Mouse (Mus musculus) heart, embryonic 16.5 days (tissue): ENCODE measurements around the gene Agap1. TPM values are rescaled to one million over a fixed set of nuclear protein-coding genes. Genes with fewer than 3 reads are reported as not detected.

Experiments used
- ATAC-seq: fragments of 200-750 bp; cut with Nextera tagmentation; replicated peaks from 2 replicates; pipeline ENCODE4 v1.8.0; 2017; ENCODE audit warnings: moderate number of reproducible peaks; ENCODE audit not compliant: insufficient read depth, low FRiP score; ENCODE audit errors: extremely low read depth
- H3K27ac ChIP-seq: fragments of 300-500 bp; sonication (generic); 2 replicates; pipeline ENCODE4 v1.5.1; 2014; ENCODE audit warnings: mild to moderate bottlenecking, low read length, control low read depth, moderate library complexity
- H3K27me3 ChIP-seq: fragments of 300-500 bp; sonication (generic); 2 replicates; pipeline ENCODE4 v1.6.1; 2014; ENCODE audit warnings: low read length, mixed read lengths; ENCODE audit not compliant: control insufficient read depth, insufficient read depth
- H3K36me3 ChIP-seq: fragments of 300-500 bp; sonication (generic); 2 replicates; pipeline ENCODE4 v1.6.1; 2014; ENCODE audit not compliant: control insufficient read depth, insufficient read depth
- H3K4me1 ChIP-seq: fragments of 300-500 bp; sonication (generic); 2 replicates; pipeline ENCODE4 v1.6.1; 2014; ENCODE audit warnings: low read length, mixed read lengths; ENCODE audit not compliant: control insufficient read depth, insufficient read depth
- H3K4me2 ChIP-seq: fragments of 300-500 bp; sonication (generic); 2 replicates; pipeline ENCODE4 v1.6.1; 2014; ENCODE audit warnings: low read depth, mild to moderate bottlenecking, control low read depth, low read length
- H3K4me3 ChIP-seq: fragments of 300-500 bp; sonication (generic); 2 replicates; pipeline ENCODE4 v1.5.1; 2014; ENCODE audit warnings: mild to moderate bottlenecking, control low read depth, low read length
- H3K9ac ChIP-seq: fragments of 300-500 bp; sonication (generic); 2 replicates; pipeline ENCODE4 v1.6.1; 2014; ENCODE audit warnings: low read length, control low read depth
- H3K9me3 ChIP-seq: fragments of 300-500 bp; sonication (generic); replicated peaks from 2 replicates; pipeline ENCODE4 v1.6.1; 2016; ENCODE audit warnings: low read length; ENCODE audit not compliant: control insufficient read depth
- WGBS: fragments of 180-500 bp; shearing (Covaris S2); extraction: QIAGEN DNeasy Blood & Tissue Kit; methylation state at CpG from one replicate; pipeline ENCODE4 v1.1.7; 2014; 5-methylcytosine and 5-hydroxymethylcytosine counted together
- polyA plus RNA-seq: library from polyadenylated mRNA; unstranded; fragments of >200 nt; fragmentation: Nextera tagmentation; extraction: Ambion mirVana; gene quantifications from 2 replicates; pipeline ENCODE4 v1.2.1, GENCODE M21; 2015

Gene Agap1
- polyA plus RNA-seq, 1 experiment from 2014 or later: 6.2 TPM

DNA sequence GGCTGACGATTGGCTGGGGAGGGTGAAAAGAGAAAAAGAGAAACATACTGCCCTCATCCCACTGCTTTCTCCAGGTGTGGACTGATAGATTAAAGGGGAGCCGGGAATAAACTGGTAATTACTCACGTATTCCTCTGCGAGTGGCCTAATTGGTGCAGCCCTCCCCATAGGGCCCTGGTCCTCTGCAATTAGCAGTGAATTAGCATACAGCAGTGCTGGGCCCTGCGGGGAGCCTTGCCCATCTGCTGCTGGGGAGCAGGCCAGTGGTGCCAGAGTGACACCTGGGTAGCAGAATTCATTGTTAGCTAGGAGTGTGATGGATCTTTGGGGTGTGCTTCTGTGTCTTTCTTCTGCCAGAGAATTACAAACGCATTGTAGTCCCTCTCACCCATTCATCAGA lies 87.9 kb downstream of the Agap1 start:
- Histone ChIP-seq H3K4me1 (peaks cover 4% of the 10 kb centered on the region), H3K27me3 (no peaks in the 10 kb centered on the region), H3K9ac (no peak overlapping the region), H3K27ac (no peak overlapping the region), H3K36me3 (no peaks in the 10 kb centered on the region), H3K4me2 (no peak overlapping the region), H3K9me3 (no peaks in the 10 kb centered on the region), H3K4me3 (no peak overlapping the region)
- no peak for ATAC-seq
- WGBS: 73% methylated on average over 6 of the region's 6 CpGs

DNA sequence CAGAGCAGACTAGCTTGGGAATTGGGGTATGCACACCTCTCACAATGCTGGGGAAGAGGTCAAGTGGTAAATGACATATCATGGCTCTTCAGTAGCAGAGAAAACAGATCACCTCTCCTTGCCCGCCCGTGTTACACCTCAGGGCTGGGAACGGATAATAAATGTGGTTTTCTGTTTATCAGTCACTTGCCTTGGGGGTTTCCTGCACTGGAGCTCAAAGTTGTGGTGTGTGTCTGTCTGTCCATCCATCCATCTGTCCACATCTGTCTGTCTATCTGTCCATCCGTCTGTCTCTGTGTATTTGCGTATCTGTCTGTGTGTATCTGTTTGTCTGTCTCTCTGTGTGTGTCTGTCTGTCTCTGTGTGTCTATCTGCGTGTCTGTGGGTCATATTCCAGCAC lies 88.7 kb downstream of the Agap1 start:
- no peaks in the 10 kb centered on the region for H3K36me3 ChIP-seq
- no peaks in the 10 kb centered on the region for H3K9me3 ChIP-seq
- H3K27me3 ChIP-seq: no peaks in the 10 kb centered on the region
- no peak for ATAC-seq
- no peak overlapping the region for H3K9ac ChIP-seq
- H3K27ac ChIP-seq: no peak overlapping the region
- peaks cover 11% of the 10 kb centered on the region for H3K4me1 ChIP-seq
- H3K4me3 ChIP-seq: no peak overlapping the region
- WGBS: 79% methylated on average over 6 of the region's 6 CpGs
- H3K4me2 ChIP-seq: no peak overlapping the region

DNA sequence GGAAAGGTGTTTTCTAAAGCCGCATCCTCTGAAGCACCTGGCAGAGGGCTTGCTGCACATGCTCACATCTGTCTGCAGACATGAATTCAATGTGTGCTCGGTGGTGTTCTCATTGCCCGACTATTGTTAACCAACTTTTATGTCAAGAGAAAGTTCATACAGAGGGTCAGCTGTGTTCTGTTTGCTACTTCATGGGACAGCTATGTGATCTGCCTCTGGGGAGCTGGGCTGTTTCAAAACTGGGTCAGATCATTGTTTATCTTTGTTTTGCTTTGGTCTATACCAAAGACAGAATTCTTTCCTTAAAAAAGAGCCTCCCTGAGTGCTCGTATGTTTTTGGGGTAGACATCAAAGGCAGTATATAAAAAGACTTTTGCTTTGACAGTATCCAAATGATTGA lies 89.5 kb downstream of the Agap1 start:
- no peak for ATAC-seq
- peaks cover 11% of the 10 kb centered on the region for H3K4me1 ChIP-seq
- H3K27ac ChIP-seq: no peak overlapping the region
- WGBS: 86% methylated on average over 4 of the region's 4 CpGs
- no peak overlapping the region for H3K4me2 ChIP-seq
- H3K27me3 ChIP-seq: no peaks in the 10 kb centered on the region
- H3K36me3 ChIP-seq: no peaks in the 10 kb centered on the region
- H3K9me3 ChIP-seq: no peaks in the 10 kb centered on the region
- no peak overlapping the region for H3K9ac ChIP-seq
- H3K4me3 ChIP-seq: no peak overlapping the region

GRCm38 (mm10) chr1:89545099-89545498 lies 90.5 kb downstream of the Agap1 start:
- no peak overlapping the region for H3K27ac ChIP-seq
- WGBS: 77% methylated on average over 4 of the region's 4 CpGs
- no peaks in the 10 kb centered on the region for H3K9me3 ChIP-seq
- peaks cover 11% of the 10 kb centered on the region for H3K4me1 ChIP-seq
- H3K4me2 ChIP-seq: no peak overlapping the region
- no peak for ATAC-seq
- no peak overlapping the region for H3K4me3 ChIP-seq
- H3K27me3 ChIP-seq: no peaks in the 10 kb centered on the region
- no peaks in the 10 kb centered on the region for H3K36me3 ChIP-seq
- no peak overlapping the region for H3K9ac ChIP-seq

DNA sequence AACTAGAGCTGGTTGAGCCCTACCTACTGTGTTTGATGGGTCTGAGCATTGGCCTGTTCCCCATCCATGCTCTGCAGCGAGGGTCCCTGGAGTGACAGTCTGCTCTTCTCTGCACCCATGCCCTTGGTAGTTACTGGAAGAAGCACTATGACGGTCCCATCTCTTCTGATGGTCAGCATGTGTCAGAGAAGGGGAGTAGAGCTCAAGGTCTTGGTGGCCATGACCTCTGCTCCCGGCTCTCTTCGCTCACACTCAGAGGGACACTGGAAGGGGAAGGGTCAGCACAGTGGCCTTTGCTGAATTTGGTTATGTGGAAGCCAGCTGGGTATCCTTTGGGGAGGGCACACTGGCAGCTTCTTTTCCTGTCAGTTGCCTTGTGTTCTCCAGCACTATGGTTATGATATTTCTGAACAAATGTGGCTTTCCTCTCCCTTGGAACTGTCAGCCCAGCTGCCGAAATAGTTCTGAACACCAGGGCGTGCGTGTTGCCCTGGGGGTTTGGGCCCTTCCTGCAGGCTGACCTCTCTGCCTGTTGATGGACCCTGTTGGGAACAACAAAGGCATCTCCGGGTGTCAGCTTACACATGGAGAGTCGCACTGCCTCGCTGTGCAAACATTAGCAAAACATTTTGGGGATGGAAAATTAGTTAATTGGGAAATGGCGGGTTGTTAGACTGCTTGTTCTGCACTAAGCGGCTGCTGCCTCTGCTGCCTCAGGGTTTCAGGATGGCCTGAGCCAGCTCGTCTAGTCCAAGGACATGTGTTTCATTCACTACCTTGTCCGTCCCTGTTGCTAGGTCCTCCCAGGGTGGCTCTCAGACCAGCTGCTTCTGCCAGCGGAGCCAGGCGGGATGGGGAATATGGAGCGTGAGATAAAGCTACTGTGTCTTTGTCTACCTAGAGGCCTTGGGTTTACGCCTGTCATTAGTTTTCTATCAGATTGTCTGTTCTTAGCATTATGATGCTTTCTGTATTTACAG lies 93.2 kb downstream of the Agap1 start:
- no peak overlapping the region for H3K9ac ChIP-seq
- no peak overlapping the region for H3K4me3 ChIP-seq
- H3K27me3 ChIP-seq: no peaks in the 10 kb centered on the region
- H3K27ac ChIP-seq: no peak overlapping the region
- no peaks in the 10 kb centered on the region for H3K36me3 ChIP-seq
- no peak for ATAC-seq
- 70% methylated on average over 18 of the region's 18 CpGs for WGBS
- H3K4me2 ChIP-seq: no peak overlapping the region
- H3K9me3 ChIP-seq: no peaks in the 10 kb centered on the region
- peaks cover 11% of the 10 kb centered on the region for H3K4me1 ChIP-seq

- H3K9me3 ChIP-seq: no peaks in the 10 kb centered on the region
- 65% methylated on average over 25 of the region's 25 CpGs for WGBS
- no peak overlapping the region for H3K9ac ChIP-seq
- no peak for ATAC-seq
- H3K36me3 ChIP-seq: no peaks in the 10 kb centered on the region
- H3K27me3 ChIP-seq: no peaks in the 10 kb centered on the region
- H3K27ac ChIP-seq: no peak overlapping the region
- no peak overlapping the region for H3K4me3 ChIP-seq
- H3K4me1 ChIP-seq: peaks cover 8% of the 10 kb centered on the region
- no peak overlapping the region for H3K4me2 ChIP-seq
These were observed 95.7 kb downstream of the Agap1 start for GRCm38 (mm10) chr1:89550061-89550869.

GRCm38 (mm10) chr1:89552470-89552869 lies 97.9 kb downstream of the Agap1 start:
- 35% methylated on average over 1 of the region's 1 CpGs for WGBS
- no peak for ATAC-seq
- Histone ChIP-seq H3K4me1 (peaks cover 6% of the 10 kb centered on the region), H3K4me3 (no peak overlapping the region), H3K4me2 (no peak overlapping the region), H3K9ac (no peak overlapping the region), H3K9me3 (no peaks in the 10 kb centered on the region), H3K27me3 (no peaks in the 10 kb centered on the region), H3K27ac (no peak overlapping the region), H3K36me3 (no peaks in the 10 kb centered on the region)

DNA sequence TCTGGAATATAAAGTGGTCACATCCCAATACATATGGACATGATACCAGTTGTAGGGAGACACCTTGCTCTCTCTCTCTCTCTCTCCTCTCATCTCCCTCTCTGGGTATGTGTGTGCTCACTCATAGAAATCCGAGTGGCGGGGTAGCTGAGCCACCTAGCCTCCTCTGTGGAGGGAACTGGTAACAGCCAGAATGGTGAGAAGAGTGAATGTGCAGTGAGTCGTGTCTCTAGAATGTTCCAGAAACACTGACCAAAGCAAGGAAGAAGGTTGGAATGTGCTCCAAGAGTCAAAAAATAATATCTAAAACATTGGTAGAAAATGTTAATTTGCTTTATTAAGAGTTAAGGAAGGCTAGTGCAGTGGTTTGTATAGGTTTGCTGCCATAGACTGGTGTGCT lies 99.2 kb downstream of the Agap1 start:
- Histone ChIP-seq H3K4me2 (no peak overlapping the region), H3K36me3 (no peaks in the 10 kb centered on the region), H3K4me3 (no peak overlapping the region), H3K4me1 (peaks cover 9% of the 10 kb centered on the region), H3K9ac (no peak overlapping the region), H3K27ac (no peak overlapping the region), H3K27me3 (no peaks in the 10 kb centered on the region), H3K9me3 (no peaks in the 10 kb centered on the region)
- 85% methylated on average over 3 of the region's 3 CpGs for WGBS
- no peak for ATAC-seq
